Comparison of ENCODE assay signal across 13 mouse cellular contexts in genomic region chr4:132039521-132039920, GRCm38 (mm10). TPM values are rescaled to one million over a fixed set of nuclear protein-coding genes. Genes with fewer than 3 reads are reported as not detected.
DNase-seq lines count a peak whose midpoint lies in the region; ATAC-seq and TF ChIP-seq lines count a peak whose summit lies in the region.
"Had no signal": no experiment of that assay in that cellular context is flagged by ENCODE, and none has a peak within 500 bp of the region (broad histone marks: within the 10 kb centered on the region; RNA-seq: fewer than 3 reads in every experiment).

No protein-coding gene starts in this region.

- no peaks in the 10 kb centered on the region for H3K9me3 ChIP-seq in heart, embryonic 11.5 days (replicated peaks; ENCODE audit: control insufficient read depth, low read length)
- H3K9me3 ChIP-seq in heart, embryonic 10.5 days = no peaks in the 10 kb centered on the region
- H3K9me3 ChIP-seq in midbrain, embryonic 12.5 days = no peaks in the 10 kb centered on the region
- no peaks in the 10 kb centered on the region for H3K9me3 ChIP-seq in midbrain, embryonic 14.5 days (ENCODE audit: control insufficient read depth, low read length)
- no peaks in the 10 kb centered on the region for H3K9me3 ChIP-seq in liver, postnatal 0 days (ENCODE audit: low read length)

- no peak overlapping the region for H3K9ac ChIP-seq in heart, embryonic 11.5 days (ENCODE audit: low read depth, low read length)
- no peak overlapping the region for H3K9ac ChIP-seq in midbrain, embryonic 12.5 days (replicated peaks)
- H3K9ac ChIP-seq in midbrain, embryonic 14.5 days (replicated peaks; ENCODE audit: low read length) = no peak overlapping the region
- H3K9ac ChIP-seq in liver, postnatal 0 days (replicated peaks) = no peak overlapping the region

- TF ChIP-seq EP300 in liver, postnatal 0 days (IDR thresholded peaks at IDR 0.05; ENCODE audit: low read depth) = no peak

- no peaks in the 10 kb centered on the region for H3K27me3 ChIP-seq in heart, embryonic 11.5 days (ENCODE audit: control insufficient read depth, insufficient read depth, low read length)
- H3K27me3 ChIP-seq in heart, embryonic 10.5 days (ENCODE audit: insufficient read depth, poor library complexity, severe bottlenecking) = no peaks in the 10 kb centered on the region
- H3K27me3 ChIP-seq in midbrain, embryonic 12.5 days = no peaks in the 10 kb centered on the region
- no peaks in the 10 kb centered on the region for H3K27me3 ChIP-seq in midbrain, embryonic 14.5 days (ENCODE audit: control insufficient read depth, insufficient read depth, low read length)
- H3K27me3 ChIP-seq in liver, postnatal 0 days (ENCODE audit: insufficient read depth, low read length) = no peaks in the 10 kb centered on the region

- TF ChIP-seq CTCF in liver, postnatal 0 days (IDR thresholded peaks at IDR 0.05; ENCODE audit: low read depth) = no peak

- no peak for DNase-seq in heart, embryonic 10.5 days (ENCODE audit: low spot score)
- DNase-seq in midbrain, embryonic 14.5 days = no peak
- DNase-seq in liver, postnatal 0 days = no peak
- DNase-seq in thymus, postnatal 25 days = peak; percentile 47
- no peak for DNase-seq in adrenal gland, adult 8-10 months
- no peak for DNase-seq in left cerebral cortex, adult 9 months (ENCODE audit: low spot score in 2 of 2)
- DNase-seq: cerebellum, adult 8-10 months; retina, postnatal 1 day had no signal

- ATAC-seq in heart, embryonic 11.5 days (replicated peaks; ENCODE audit: insufficient number of reproducible peaks, low FRiP score, low TSS enrichment) = no peak
- ATAC-seq in midbrain, embryonic 12.5 days (ENCODE audit: low FRiP score, low read depth) = no peak
- no peak for ATAC-seq in midbrain, embryonic 14.5 days (ENCODE audit: low FRiP score, low TSS enrichment)
- peak; percentile 16; the same call in 1 of the 2 replicates for ATAC-seq in liver, postnatal 0 days

- H3K36me3 ChIP-seq in heart, embryonic 11.5 days (ENCODE audit: control insufficient read depth, insufficient read depth, low read length) = no peaks in the 10 kb centered on the region
- H3K36me3 ChIP-seq in heart, embryonic 10.5 days = no peaks in the 10 kb centered on the region
- no peaks in the 10 kb centered on the region; the same call in 1 of the 2 replicates for H3K36me3 ChIP-seq in midbrain, embryonic 12.5 days
- H3K36me3 ChIP-seq in midbrain, embryonic 14.5 days (ENCODE audit: control insufficient read depth, insufficient read depth, low read length) = no peaks in the 10 kb centered on the region
- H3K36me3 ChIP-seq in liver, postnatal 0 days (replicated peaks; ENCODE audit: insufficient read depth, low read length) = peaks cover 17% of the 10 kb centered on the region

- H3K4me2 ChIP-seq in heart, embryonic 11.5 days = no peak overlapping the region
- H3K4me2 ChIP-seq in midbrain, embryonic 12.5 days (replicated peaks) = no peak overlapping the region
- no peak overlapping the region for H3K4me2 ChIP-seq in midbrain, embryonic 14.5 days (ENCODE audit: low read length)
- peak overlapping the region; percentile 48 for H3K4me2 ChIP-seq in liver, postnatal 0 days (ENCODE audit: low read depth, low read length)

- peaks cover 11% of the 10 kb centered on the region for H3K4me1 ChIP-seq in heart, embryonic 11.5 days (ENCODE audit: control insufficient read depth, insufficient read depth, low read length)
- H3K4me1 ChIP-seq in heart, embryonic 10.5 days = peaks cover 21% of the 10 kb centered on the region
- H3K4me1 ChIP-seq in midbrain, embryonic 12.5 days = peaks cover 31% of the 10 kb centered on the region
- H3K4me1 ChIP-seq in midbrain, embryonic 14.5 days (ENCODE audit: control insufficient read depth, insufficient read depth, low read length) = peaks cover 23% of the 10 kb centered on the region
- peaks cover 26% of the 10 kb centered on the region for H3K4me1 ChIP-seq in liver, postnatal 0 days (ENCODE audit: insufficient read depth)

- H3K27ac ChIP-seq in heart, embryonic 11.5 days (ENCODE audit: low read depth, low read length) = peak overlapping the region; percentile 7; the same call in 1 of the 2 replicates
- H3K27ac ChIP-seq in heart, embryonic 10.5 days = no peak overlapping the region
- H3K27ac ChIP-seq in midbrain, embryonic 12.5 days (replicated peaks) = peak overlapping the region; percentile 30
- no peak overlapping the region; the same call in 1 of the 2 replicates for H3K27ac ChIP-seq in midbrain, embryonic 14.5 days (replicated peaks; ENCODE audit: low read depth, low read length)
- H3K27ac ChIP-seq in liver, postnatal 0 days (ENCODE audit: low read depth) = peak overlapping the region; percentile 74

- WGBS in heart, embryonic 11.5 days (ENCODE audit: insufficient replicate concordance) = 80% methylated on average over 2 of the region's 2 CpGs
- WGBS in heart, embryonic 10.5 days = 86% methylated on average over 2 of the region's 2 CpGs
- 98% methylated on average over 2 of the region's 2 CpGs for WGBS in midbrain, embryonic 12.5 days
- 95% methylated on average over 2 of the region's 2 CpGs for WGBS in midbrain, embryonic 14.5 days
- 80% methylated on average over 2 of the region's 2 CpGs for WGBS in liver, postnatal 0 days (ENCODE audit: insufficient replicate concordance)

- H3K4me3 ChIP-seq in heart, embryonic 11.5 days (ENCODE audit: low read depth, low read length) = no peak overlapping the region
- no peak overlapping the region for H3K4me3 ChIP-seq in heart, embryonic 10.5 days
- no peak overlapping the region for H3K4me3 ChIP-seq in midbrain, embryonic 12.5 days
- no peak overlapping the region for H3K4me3 ChIP-seq in midbrain, embryonic 14.5 days (replicated peaks; ENCODE audit: low read depth, low read length)
- no peak overlapping the region for H3K4me3 ChIP-seq in liver, postnatal 0 days (ENCODE audit: low read depth, low read length)

RNA-seq across cellular contexts. Expression of gene Gm10300, which starts 35.0 kb away (rescaled TPM):
- 0.10 and 0.20 TPM in 2 replicates for polyA plus RNA-seq in heart, embryonic 11.5 days (2014; fragmentation: Nextera tagmentation; extraction: Ambion mirVana)
- polyA plus RNA-seq in heart, embryonic 10.5 days (2016; fragmentation: Nextera tagmentation; extraction: Ambion mirVana) = 0.10 TPM in 1 of 2 replicates, not detected in the other
- polyA plus RNA-seq in midbrain, embryonic 12.5 days (2016; fragmentation: Nextera tagmentation; extraction: Ambion mirVana) = 0.15 TPM in 1 of 2 replicates, not detected in the other
- not detected in 2 replicates for polyA plus RNA-seq in midbrain, embryonic 14.5 days (2014; fragmentation: Nextera tagmentation; extraction: Ambion mirVana)
- polyA plus RNA-seq in liver, postnatal 0 days (2015; fragmentation: Nextera tagmentation; extraction: Ambion mirVana) = 0.18 and 0.28 TPM in 2 replicates
- total RNA-seq in adrenal gland, adult 8-10 months (2022) = under 1 TPM; 0.17 to 0.65 (median 0.40) TPM
- total RNA-seq: gastrocnemius, postnatal 25 days had no signal
- polyA plus RNA-seq: kidney, embryonic 14.5 days; limb, embryonic 11.5 days had no signal

RNA-seq across cellular contexts. Expression of gene Epb41, which starts 35.6 kb away (rescaled TPM):
- polyA plus RNA-seq in heart, embryonic 11.5 days (2014; fragmentation: Nextera tagmentation; extraction: Ambion mirVana) = 67.5 and 73.2 TPM in 2 replicates
- polyA plus RNA-seq in heart, embryonic 10.5 days (2016; fragmentation: Nextera tagmentation; extraction: Ambion mirVana) = 73.5 and 78.8 TPM in 2 replicates
- 227 and 251 TPM in 2 replicates for polyA plus RNA-seq in midbrain, embryonic 12.5 days (2016; fragmentation: Nextera tagmentation; extraction: Ambion mirVana)
- polyA plus RNA-seq in midbrain, embryonic 14.5 days (2014; fragmentation: Nextera tagmentation; extraction: Ambion mirVana) = 88.3 and 116 TPM in 2 replicates
- polyA plus RNA-seq in liver, postnatal 0 days (2015; fragmentation: Nextera tagmentation; extraction: Ambion mirVana) = 65.7 and 75.1 TPM in 2 replicates
- total RNA-seq in adrenal gland, adult 8-10 months (2022) = 10 to 100 TPM; 44.7 to 57.0 (median 55.7) TPM

Comparison
In these comparisons a context has a peak if more than half of its experiments do, and no peak if none do; other contexts are left out.
1. H3K27ac ChIP-seq: peak in heart, embryonic 11.5 days (single experiment), midbrain, embryonic 12.5 days (single experiment) and liver, postnatal 0 days (single experiment); none in heart, embryonic 10.5 days (single experiment) and midbrain, embryonic 14.5 days (single experiment).